Mouse (Mus musculus) layer of hippocampus, adult 9-11 months (tissue): ENCODE measurements around the gene Casp3.

ENCODE experiments used
- DNase-seq: peaks from one replicate; pipeline ENCODE4 v3.0.0; 2022

The Casp3 gene

DNA sequence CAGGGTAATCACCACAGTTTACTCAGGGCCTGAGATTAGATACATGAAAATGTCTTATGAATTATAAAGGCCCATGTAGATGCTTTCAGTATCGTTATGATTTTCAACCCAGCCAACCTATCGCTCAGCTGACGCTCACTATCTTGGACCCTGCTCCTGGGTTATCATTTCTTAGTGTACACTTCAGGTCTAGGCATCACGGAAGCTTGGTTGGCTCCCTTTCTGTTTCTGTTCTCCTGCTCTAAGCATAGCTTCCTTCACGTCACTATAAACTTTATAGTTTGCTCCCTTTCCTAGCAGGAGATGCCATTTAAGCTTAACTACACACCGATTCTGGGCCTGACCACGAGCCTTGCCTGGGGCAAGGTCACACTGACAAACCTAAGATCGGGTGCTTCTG is 5.5 kb upstream of the Casp3 start:
- no peak for DNase-seq

DNA sequence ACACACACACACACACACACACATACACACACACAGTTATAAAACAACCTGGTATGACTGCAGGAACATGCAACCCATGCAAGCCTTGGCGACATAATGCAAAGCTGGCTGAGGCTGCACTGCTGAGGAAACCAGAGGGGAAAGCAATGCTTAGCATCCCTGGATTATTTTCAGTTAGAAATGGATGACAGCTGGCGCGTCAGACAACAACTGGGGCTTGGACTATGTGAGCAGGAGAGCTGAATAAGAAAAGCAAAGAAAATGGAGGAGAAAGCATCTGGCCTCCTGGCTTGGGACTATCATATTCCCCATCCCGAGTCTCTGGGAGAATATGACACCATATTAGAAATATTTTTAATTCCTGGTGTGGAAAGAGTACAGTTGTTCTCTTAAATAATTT is 4.2 kb upstream of the Casp3 start:
- no peak for DNase-seq

DNA sequence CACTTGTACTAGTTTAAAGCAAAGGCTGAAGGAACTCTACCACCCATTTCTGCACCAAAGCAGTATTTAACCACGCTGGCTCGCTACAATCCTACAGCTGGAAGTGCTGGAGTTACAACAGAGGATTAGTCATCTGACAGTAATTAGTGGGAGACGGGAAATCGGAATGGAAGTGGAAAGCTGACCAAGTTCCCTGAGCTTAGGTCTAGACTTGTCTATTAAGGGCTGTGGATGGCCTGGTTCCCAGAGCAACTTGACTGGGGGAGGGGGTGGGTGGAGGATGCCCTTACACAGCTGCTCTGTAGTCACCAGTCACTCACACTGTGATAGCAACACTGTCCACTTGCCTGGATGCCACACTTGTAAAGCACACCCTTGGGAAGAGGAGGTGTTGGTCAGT is 3.7 kb upstream of the Casp3 start:
- no peak for DNase-seq

GRCm38 (mm10) chr8:46615936-46616335 is 1.2 kb upstream of the Casp3 start:
- DNase-seq = no peak

DNA sequence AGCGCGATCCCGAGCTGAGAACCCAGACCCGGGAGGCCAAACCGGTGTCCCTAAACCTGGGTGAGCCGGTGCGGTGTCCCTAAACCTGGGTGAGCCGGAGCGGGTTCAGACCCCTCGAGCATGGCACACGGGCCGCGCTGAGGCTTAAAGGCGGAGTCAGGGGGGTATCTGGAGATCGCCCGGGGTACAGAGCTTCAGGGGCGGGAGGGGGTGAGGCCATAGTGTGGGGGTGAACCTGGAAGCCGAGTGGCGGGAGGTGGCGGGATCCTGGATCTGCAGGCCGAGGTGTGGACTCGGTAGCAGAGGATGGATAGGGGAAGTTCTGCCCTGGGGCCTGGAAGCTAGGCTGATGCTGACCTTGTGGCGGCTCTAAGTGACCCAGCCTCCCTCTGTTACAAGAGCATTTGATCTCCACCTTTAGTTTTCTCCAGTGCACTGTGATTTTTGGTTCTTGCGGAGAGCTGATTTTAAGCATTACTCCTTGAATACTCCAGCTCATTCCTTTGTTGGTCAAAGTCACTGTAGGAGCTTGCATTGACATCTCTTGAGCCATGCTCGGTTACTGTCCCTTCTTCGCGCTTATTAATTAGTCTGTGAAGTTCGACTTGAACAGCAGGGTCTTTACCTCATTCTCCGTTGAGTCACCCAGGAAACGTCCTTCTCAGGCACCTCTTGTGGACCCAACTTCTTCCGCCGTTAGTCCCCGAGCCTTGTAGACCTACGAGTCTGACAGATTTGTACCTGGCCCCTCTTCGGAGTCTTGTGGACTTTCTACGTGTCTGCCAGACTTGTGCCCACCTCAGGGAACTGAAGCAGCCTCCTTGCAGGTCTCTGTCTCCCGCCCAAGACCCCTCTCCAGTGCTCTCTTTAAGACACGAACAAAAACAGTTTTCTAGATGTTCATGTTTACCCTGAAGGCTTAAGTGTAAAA is 864 bp downstream of the Casp3 start:
- no peak for DNase-seq

GRCm38 (mm10) chr8:46618639-46619320 is 1.7 kb downstream of the Casp3 start:
- no peak for DNase-seq

DNA sequence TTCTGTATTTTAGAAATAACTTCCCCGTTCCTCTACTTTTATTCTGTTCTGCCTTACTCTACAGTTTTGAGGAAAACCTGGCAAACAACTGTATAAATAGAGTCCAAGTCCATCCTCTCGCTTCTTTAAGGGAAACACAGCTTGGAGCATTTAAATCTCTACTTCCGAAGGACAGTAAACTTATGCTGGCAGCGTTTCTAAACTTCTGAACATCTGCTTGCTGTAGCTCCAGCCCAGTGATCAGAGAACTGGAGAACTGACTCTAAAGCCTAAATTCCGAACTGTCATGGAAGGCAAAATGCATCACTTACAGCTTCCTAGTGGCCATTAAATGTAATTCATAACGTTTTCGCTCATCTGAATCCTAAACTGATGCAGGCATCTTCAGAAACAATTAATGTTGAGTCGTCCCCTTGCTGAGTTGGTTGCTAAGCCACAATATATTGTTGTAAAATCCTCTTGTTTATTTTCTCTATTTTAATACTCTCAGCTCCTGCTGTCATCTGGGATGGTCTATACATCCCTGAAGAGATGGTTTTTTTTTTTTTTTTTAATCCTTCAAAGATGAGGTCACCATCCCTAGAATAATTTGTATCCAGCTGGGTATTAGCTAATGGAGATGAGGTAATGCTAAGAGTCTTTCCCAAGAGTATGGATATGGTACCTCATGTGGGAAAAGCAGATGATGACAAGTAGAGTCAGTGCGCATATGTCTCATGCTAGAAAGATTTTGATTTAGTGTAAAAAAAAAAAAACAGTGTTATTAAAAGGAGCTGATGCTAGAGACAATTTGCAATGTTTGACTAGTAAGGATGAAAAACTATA is 5.6 kb downstream of the Casp3 start:
- DNase-seq = no peak

DNA sequence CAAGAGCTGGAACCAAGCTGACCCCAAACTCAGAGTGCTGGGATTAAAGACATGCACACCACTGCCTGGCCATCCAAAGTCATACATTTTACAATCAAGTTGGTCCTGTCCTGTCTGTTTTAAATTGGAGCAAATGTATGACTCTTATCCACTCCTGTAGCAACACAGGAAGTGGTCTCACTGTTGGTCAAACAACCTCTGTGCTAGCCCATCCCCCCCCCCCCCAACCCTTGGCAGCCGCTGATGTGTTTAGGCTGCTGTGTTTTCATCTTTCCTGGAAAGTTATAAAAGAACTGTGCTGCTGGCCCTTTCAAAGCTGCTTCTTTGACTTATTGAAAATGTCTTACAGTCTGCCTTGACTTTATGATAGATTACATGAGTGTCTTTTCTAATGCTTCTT is 8.1 kb downstream of the Casp3 start:
- no peak for DNase-seq

- DNase-seq = no peak
Observed at GRCm38 (mm10) chr8:46626642-46627041, 9.6 kb downstream of the Casp3 start.

DNA sequence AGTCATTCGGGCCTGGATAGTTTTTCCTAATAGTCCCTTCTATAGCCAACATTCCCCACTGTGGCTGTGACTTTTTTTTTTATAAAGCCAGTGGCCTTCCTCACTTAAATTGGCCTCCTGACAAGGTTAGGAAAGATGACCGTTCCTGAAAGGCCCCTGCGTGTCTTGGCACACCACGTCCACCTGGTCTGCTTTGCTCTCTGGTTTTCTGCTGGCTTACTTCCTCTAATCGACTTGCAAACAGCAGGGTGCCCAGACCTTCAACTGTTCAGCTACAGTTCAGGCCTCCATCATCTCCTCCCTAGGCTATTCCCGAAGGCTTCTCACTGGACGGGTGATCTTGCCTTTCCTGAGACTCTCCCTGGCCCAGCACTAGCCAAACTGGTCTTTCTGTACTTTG is 10.8 kb downstream of the Casp3 start:
- DNase-seq = no peak

DNA sequence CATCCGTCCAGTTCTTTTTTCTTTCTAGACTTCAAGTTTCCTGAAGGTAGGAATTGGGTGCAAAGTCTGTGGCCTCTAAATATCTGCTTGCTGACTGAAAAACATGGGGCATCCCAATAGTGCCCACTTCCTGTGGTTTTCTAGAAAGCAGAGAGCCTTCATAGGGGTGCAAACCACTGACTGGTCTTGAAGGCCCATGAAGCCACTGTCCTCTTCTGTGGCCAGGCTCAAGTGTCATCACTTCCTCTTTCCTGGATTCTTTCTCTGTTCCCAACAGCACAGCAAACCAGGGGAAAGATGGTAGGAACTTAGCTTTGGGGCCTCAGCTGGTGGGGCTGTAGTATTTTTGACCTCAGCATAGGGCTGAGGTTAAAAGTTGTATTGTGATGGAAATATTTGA is 11.6 kb downstream of the Casp3 start:
- no peak for DNase-seq

DNA sequence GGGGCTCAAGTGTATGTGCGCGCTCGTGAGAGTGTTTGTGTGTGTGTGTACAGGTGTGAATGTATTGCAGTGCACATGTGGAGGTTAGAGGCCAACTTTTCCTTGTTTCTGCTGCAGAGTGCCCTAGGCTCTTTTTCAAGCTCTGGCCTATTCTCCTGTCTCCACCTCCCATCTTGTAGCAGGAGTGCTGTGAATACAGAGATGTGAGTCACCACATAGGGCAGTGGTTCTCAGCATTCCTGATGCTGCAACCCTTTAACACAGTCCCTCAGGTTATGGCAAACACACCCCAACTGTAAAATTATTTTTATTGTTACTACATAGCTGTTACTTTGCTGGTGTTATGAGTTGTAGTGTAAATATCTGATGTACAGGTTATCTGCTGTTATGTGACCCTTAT is 13.3 kb downstream of the Casp3 start:
- no peak for DNase-seq

- no peak for DNase-seq
Observed at GRCm38 (mm10) chr8:46630932-46631331, 13.8 kb downstream of the Casp3 start.

- DNase-seq = peak; percentile 14
Observed at GRCm38 (mm10) chr8:46639010-46639571, 22.0 kb downstream of the Casp3 start.

DNA sequence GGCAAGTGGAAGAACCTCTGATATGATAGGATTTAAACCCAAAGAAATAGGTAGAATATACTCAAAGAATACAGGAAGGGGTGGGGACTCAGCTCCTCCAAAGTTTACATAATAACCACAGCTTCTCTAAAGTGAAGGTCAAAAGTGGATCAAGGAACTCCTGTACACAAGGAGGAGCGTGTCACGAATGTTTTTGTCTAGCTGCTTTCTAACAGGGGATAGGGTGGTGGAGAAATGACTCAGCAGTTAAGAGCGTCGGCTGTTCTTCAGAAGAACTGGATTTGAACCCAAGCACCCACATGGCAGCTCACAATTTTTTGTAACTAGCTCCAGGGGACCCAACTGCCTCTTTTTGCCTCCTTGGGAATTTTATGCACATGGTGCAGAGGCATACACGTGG is 22.8 kb downstream of the Casp3 start:
- no peak for DNase-seq

- DNase-seq = no peak
Observed at GRCm38 (mm10) chr8:46641272-46641671, 24.2 kb downstream of the Casp3 start.

GRCm38 (mm10) chr8:46648421-46648820 is 31.3 kb downstream of the Casp3 start:
- no peak for DNase-seq

- DNase-seq = no peak
Observed at GRCm38 (mm10) chr8:46651872-46652271, 34.8 kb downstream of the Casp3 start.

GRCm38 (mm10) chr8:46655919-46656318 is 38.8 kb downstream of the Casp3 start:
- DNase-seq = no peak

DNA sequence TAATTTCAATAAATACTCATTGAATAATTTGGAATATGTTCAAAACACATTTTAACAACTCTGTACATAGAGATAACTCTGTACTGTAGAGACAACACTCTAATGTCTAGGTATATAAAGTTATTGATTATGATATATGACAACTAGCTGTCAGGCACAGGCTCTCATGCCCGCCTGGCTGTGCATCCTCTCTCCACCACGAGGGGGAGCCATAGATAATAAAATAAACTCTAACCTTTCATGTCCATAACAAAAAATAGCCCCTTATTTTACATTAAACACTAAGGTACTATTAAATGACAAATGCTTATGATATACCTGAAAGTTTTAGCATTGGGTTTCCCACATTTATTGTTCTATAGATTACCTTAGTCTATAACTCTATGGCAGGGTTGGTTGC is 54.4 kb downstream of the Casp3 start:
- peak; percentile 55 for DNase-seq

DNA sequence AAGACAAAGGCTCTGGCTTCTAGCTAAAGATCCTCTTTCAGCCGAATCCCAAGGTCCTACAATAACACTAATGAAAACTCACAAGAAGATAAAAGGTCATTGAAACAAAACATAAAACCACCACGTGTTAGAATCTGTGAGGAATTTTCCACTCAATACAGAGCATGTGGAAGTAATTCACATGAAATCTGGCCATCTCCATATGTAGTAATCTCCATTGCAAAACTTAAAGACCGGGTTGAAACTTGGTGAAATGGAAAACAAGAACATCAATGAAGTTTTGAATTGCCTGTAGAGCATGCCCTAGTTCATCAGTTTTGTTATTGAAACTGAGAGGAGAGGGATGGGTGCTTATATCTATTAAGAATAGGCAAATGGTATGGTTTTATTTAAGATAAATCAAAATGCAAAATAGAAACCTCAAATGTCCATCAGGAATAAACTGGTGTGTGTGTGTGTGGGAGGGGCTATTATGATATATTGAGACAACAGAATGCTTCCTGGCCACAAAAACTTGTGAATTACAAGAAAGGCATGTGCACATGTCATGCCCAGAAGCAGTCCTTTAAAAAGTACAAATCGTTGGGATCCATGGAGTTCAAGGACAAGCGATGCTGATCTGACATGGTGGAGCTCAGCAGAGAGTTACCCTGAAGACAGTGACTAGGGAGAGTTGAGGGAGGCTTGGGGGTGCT is 63.7 kb downstream of the Casp3 start:
- no peak for DNase-seq

DNA sequence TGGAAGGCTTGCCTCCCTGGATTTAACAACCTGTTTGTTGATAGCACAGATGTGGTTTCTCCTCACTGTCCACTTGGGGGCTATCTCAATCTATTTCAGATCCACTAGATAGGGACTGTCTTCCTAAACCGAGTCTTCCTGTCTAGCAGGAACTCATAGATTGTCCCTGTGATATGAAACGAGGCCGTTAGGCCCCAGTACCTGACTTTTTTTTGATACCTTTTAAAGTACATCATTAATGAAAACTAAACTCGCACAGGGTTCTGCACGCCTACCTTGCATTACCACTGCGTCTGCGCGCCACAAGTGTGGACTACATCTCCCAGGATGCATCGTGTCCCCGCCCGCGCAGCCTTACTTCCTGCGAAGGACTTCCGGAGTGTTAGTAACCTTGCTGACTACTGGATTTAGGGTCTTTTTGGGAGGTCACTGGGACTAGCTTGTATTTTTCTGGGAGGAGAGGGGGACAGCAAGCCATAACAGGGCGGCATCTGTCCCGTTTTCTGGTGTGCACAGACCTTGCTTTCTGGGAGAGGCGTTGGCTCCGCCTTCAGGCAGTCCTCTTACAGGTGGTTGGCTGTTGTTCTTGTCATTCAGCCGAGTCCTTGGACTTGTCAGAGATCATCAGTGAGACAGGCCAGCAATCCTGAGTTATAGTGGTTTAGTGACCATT is 69.7 kb downstream of the Casp3 start:
- DNase-seq = peak; percentile 96
